Mouse (Mus musculus) cerebellum, adult 2 months (tissue): ENCODE measurements around the gene Dnajc1. TPM values are rescaled to one million over a fixed set of nuclear protein-coding genes. Genes with fewer than 3 reads are reported as not detected.

Source experiments
- DNase-seq, 2 experiments: peaks; one replicate each; pipeline ENCODE4 v3.0.0; 2021
- H3K27ac ChIP-seq: fragments of 200-500 bp; 2 replicates; pipeline ENCODE4 v1.5.1; 2012; ENCODE audit warnings: low read length, control low read depth, inconsistent platforms; ENCODE audit not compliant: insufficient read depth
- H3K27me3 ChIP-seq: fragments of 200-500 bp; 2 replicates; pipeline ENCODE4 v1.6.1; 2012; ENCODE audit warnings: inconsistent platforms, mild to moderate bottlenecking, low read length, moderate library complexity; ENCODE audit not compliant: control insufficient read depth, insufficient read depth
- H3K4me1 ChIP-seq: fragments of 200-500 bp; 2 replicates; pipeline ENCODE4 v1.6.1; 2011; ENCODE audit warnings: low read length; ENCODE audit not compliant: control insufficient read depth, insufficient read depth
- H3K4me3 ChIP-seq: fragments of 200-500 bp; replicated peaks from 2 replicates; pipeline ENCODE3; 2011; ENCODE audit warnings: mild to moderate bottlenecking, low read depth, low read length, control low read depth; ENCODE audit not compliant: insufficient read depth
- CTCF ChIP-seq: fragments of 200-500 bp; IDR thresholded peaks from 2 replicates; pipeline ENCODE4 v1.5.1; 2011; ENCODE audit warnings: low read depth, mild to moderate bottlenecking, control low read depth, low read length, moderate library complexity, borderline replicate concordance; ENCODE audit not compliant: insufficient read depth
- POLR2A ChIP-seq: fragments of 200-500 bp; IDR thresholded peaks from 2 replicates; pipeline ENCODE4 v1.6.1; 2011; ENCODE audit warnings: low read length, control low read depth, borderline replicate concordance; ENCODE audit not compliant: insufficient read depth
- WGBS: fragments of 180-500 bp; shearing (Covaris S2); methylation state at CpG from one replicate; pipeline ENCODE4 v1.1.7; 2018; 5-methylcytosine and 5-hydroxymethylcytosine counted together
- polyA plus RNA-seq: library from polyadenylated mRNA; depleted of rRNA; stranded (reverse); fragments of >200 nt; gene quantifications from 2 replicates; pipeline ENCODE4 v1.2.3, GENCODE M21; 2012; rRNA removed

The Dnajc1 gene
- 12.4 and 12.9 TPM in 2 replicates for polyA plus RNA-seq

DNA sequence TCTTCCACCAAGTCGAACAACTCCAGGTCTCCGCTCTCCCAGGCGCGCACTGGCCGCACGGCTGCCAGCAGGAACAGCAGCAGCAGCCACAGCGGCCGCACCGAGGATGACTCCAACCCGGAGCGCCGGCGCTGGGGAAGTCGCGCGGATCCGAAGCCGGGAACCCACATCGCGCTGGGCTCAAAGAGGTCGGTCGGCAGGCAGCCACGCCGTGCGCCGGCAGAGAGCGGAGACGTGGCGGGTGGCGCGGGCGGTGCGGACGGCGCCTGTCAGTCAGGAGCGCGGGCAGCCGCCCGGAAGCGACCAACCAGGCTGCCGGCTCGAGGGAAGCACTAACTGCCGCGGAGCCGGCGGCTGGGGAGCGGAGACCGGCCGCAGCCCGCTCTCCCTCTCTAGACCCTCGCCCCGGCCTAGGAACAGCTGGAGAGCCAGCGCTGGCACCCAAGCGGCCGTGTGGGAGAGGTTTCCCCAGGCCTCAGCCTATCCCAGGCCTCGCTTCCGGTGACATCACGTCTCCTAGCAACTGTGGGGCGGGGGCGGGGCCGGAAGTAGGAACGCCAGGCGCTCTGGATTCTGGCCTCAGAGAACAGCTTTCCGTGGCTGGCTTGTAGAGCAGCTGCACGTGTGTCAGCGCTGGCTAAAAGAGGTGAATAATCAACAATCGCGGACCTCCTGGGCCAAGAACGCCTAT is at the start of gene Dnajc1:
Gene Dnajc1 (minus strand): TSS at position 500 of the 691 bp plus-strand sequence.
- under 1% methylated on average over 69 of the region's 69 CpGs for WGBS
- peak; percentile 89 for DNase-seq
- H3K4me1 ChIP-seq, result no peaks in the 10 kb centered on the region
- H3K4me3 ChIP-seq, result peak within 1 kb of the TSS; percentile 92
- TF ChIP-seq POLR2A (peak; percentile 61; the same call in 1 of the 2 replicates), CTCF (no peak)
- H3K27me3 ChIP-seq, result no peaks in the 10 kb centered on the region; the same call in 1 of the 2 replicates
- H3K27ac ChIP-seq, result peak within 1 kb of the TSS; percentile 75

DNA sequence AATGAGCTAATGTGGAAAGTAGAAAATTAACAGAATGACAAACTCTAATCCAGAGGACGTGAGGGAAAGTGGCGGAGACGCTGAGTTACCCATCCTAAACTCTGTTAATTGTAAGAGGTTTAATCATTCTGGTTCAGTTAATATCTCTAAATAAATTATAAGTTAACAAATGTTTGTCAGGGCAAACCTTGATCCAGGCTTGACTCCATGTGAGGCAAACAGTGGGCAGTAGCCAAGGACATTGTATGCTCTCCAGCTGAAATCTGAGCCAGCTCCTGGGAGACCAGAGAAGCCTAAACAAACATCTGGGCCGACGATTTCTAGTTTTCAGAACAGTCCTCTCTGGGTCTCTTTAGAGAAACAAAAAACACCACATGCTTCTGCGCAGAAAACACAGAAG is 49.2 kb upstream of the Dnajc1 start:
- Histone ChIP-seq H3K27ac (no peak overlapping the region), H3K4me1 (no peaks in the 10 kb centered on the region), H3K27me3 (no peaks in the 10 kb centered on the region), H3K4me3 (no peak overlapping the region)
- peak in 1 of 2 experiments; percentile 1 for DNase-seq
- no peak for TF ChIP-seq POLR2A
- TF ChIP-seq CTCF, result no peak
- WGBS, result 54% methylated on average over 6 of the region's 6 CpGs

DNA sequence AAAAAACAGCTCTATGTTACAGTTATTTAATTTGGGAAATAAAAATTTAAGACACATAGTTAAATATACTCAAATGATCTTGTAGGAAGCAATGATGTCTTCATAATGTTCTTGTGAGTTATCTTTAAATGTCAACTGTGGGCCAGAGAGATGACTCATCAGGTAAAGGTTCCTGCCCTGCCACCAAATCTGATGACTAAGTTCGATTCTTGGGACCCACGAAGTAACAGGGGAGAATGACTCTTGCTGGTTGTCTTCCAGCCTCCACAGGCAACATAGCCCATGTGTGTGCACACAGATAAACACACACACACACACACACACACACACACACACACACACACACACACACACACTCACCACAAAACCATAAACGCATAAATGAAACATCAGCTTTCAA is 22.6 kb upstream of the Dnajc1 start:
- Histone ChIP-seq H3K4me3 (no peak overlapping the region), H3K4me1 (no peaks in the 10 kb centered on the region), H3K27ac (no peak overlapping the region), H3K27me3 (no peaks in the 10 kb centered on the region)
- TF ChIP-seq POLR2A (no peak), CTCF (no peak)
- DNase-seq, result no peak
- WGBS, result 97% methylated on average over 3 of the region's 3 CpGs

DNA sequence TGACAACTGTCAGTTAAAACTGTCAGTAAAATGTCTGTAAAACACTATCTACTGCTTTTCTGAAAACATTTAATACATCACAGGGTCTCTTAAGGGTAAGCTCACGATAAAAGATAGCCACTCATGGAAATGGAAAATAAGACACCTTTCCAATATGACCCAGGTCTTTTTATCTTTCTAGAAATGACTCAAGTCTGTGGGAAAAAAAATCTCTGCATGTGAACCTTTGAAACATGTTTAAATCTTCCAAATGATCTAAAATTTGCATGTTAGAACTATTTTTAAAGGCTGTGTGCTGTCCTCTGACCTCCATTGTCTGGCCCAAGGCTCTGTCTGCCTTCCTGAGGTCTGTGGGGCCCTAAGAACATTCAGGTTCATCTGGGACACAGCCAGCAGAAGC is 11.0 kb upstream of the Dnajc1 start:
- DNase-seq, result no peak
- 90% methylated on average over 1 of the region's 1 CpGs for WGBS
- Histone ChIP-seq H3K27ac (no peak overlapping the region), H3K4me1 (no peaks in the 10 kb centered on the region), H3K27me3 (no peaks in the 10 kb centered on the region), H3K4me3 (no peak overlapping the region)
- TF ChIP-seq CTCF, result no peak
- TF ChIP-seq POLR2A, result no peak

DNA sequence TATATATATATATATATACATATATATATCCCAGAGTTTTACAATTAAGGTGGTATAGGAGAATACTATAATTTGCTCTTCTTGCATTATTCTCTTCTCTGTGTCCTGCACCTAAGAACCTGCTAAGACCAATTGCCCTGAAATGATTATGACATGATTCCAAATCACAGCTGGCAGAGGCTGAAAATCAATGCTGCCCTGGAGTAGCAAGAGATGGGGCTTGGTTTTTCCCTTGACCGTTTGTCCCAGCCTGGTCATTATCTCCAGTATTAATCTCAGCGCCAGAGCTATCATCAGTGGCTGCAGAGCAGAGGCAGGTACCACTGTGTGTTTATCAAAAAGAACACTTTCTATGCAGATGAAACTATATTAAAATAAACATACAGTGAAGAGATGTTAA is 9.1 kb upstream of the Dnajc1 start:
- no peak overlapping the region for H3K27ac ChIP-seq
- H3K4me1 ChIP-seq, result no peaks in the 10 kb centered on the region
- TF ChIP-seq CTCF (no peak), POLR2A (no peak)
- 88% methylated on average over 2 of the region's 2 CpGs for WGBS
- no peak for DNase-seq
- no peaks in the 10 kb centered on the region for H3K27me3 ChIP-seq
- no peak overlapping the region for H3K4me3 ChIP-seq

DNA sequence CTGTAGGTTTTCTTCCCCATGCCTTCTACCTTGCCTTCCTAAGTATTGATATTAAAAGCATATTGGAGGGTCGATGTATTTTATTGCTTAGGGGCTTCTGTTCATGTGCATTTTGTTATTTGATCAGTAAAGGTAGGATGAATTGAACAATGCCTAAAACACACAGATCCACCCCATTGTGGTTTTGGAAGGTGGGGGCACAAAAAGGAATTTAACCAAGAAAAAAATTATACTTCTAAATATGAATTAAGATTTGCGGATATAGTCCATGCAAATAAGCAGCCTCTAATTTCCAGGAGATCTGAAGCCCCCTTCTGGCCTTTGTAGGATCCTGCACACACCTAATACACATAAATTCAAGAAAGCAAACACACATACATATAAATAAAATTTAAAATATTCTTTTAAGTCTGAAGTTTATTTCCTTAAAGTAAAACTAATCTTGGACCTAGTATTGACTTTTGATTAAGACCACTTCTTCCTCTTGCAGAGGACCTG is 441 bp upstream of the Dnajc1 start:
- no peak for TF ChIP-seq CTCF
- no peak for TF ChIP-seq POLR2A
- Histone ChIP-seq H3K27me3 (no peaks in the 10 kb centered on the region; the same call in 1 of the 2 replicates), H3K27ac (peak overlapping the region; percentile 75), H3K4me3 (peak overlapping the region; percentile 92), H3K4me1 (no peaks in the 10 kb centered on the region)
- WGBS, result 64% methylated on average over 2 of the region's 2 CpGs
- no peak for DNase-seq

DNA sequence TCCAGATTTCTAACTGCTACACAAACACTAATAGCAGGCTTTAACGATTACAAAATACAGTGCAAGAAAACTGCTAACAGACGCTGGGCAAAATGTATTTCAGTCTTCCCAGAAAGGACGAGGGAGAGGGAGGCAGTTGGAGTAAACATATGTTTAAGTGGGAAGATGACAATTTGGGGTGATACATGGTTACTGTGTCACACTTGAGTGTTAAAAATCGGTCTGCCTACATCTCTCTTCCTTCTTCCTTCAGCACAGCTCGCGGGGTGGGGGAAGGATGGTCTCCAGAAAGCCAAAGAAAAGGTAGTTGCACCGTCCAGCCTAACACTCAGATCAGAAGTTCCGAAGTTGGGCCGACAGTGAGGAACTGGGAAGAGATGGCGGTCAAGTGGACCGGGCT is 769 bp downstream of the Dnajc1 start:
- Histone ChIP-seq H3K4me1 (no peaks in the 10 kb centered on the region), H3K27me3 (no peaks in the 10 kb centered on the region; the same call in 1 of the 2 replicates), H3K4me3 (peak overlapping the region; percentile 92), H3K27ac (peak overlapping the region; percentile 75)
- TF ChIP-seq POLR2A (no peak), CTCF (no peak)
- no peak for DNase-seq
- under 1% methylated on average over 11 of the region's 11 CpGs for WGBS

DNA sequence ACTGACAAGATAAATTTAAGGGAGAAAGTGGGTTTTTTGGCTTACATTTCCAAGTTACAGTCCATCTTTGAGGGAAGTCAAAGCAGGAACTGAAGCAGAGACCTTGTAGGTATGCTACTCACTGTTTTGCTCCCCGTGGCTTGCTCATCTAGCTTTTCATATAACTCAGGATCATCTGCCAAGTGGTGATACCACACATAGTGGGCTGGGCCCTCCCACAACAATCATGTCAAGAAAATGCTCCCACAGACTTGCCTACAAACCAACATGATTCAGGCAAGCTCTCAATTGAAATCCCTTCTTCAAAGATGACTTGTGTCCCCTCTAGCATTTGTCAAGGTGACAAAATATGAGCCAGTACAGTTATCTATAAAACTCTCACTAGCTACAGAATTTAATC is 3.0 kb downstream of the Dnajc1 start:
- Histone ChIP-seq H3K4me3 (no peak overlapping the region), H3K27me3 (no peaks in the 10 kb centered on the region; the same call in 1 of the 2 replicates), H3K4me1 (no peaks in the 10 kb centered on the region), H3K27ac (no peak overlapping the region)
- WGBS, result 60% methylated on average over 1 of the region's 1 CpGs
- TF ChIP-seq POLR2A (no peak), CTCF (no peak)
- DNase-seq, result no peak
